Mouse (Mus musculus) urinary bladder, postnatal 25 days (tissue): ENCODE measurements at regions not wholly inside any gene's neighbourhood (a gene's known extent, or its start where the extent isn't known, plus 50 kb on each side); places are given as distances from the start of the nearest gene placed in this dataset.
"Not testable (repeated sequence)": the region's sequence is repeated elsewhere in the genome, so short reads cannot be mapped to it uniquely, and the experiment has no call there.

Experiments
- DNase-seq: peaks from one replicate; pipeline ENCODE4 v3.0.0; 2022; ENCODE audit warnings: low spot score

- DNase-seq, result no peak
These were observed 70.1 kb upstream of the Olfr1507 start for GRCm38 (mm10) chr14:52565606-52566005.

DNA sequence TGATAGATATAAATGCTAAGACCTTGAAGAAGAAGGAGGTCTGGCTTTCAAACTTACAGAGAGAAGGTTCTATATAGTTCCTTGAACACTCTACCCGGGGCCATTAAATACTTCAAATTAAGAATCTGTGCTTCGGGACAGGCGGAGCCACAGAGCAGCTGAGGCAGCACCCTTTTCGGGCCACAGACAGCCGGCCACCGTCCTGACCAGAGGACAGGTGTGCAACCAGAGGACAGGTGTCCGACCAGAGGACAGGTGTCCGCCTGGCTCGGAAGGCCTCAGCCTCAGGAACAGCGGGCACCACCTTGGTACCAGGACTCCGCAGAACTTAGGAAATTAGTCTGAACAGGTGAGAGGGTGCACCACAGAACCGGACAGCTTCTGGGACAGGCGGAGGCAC is 60.8 kb upstream of the Olfr1507 start:
- not testable (repeated sequence) for DNase-seq

GRCm38 (mm10) chr14:52553399-52553798 is 57.9 kb upstream of the Olfr1507 start:
- DNase-seq, result no peak

GRCm38 (mm10) chr14:52547933-52548332 is 52.4 kb upstream of the Olfr1507 start:
- DNase-seq, result no peak
